Mouse (Mus musculus) megakaryocyte, embryonic 14.5 days (primary cell): ENCODE measurements around the gene Slc22a18.

Experiments
- FLI1 ChIP-seq: IDR thresholded peaks from 2 replicates; pipeline ENCODE4 v1.6.1; 2012; ENCODE audit warnings: low read length, inconsistent platforms, mixed read lengths
- GATA1 ChIP-seq: IDR thresholded peaks from 3 replicates; pipeline ENCODE4 v1.6.1; 2012; ENCODE audit warnings: mixed read lengths, low read length, inconsistent platforms, borderline replicate concordance

DNA sequence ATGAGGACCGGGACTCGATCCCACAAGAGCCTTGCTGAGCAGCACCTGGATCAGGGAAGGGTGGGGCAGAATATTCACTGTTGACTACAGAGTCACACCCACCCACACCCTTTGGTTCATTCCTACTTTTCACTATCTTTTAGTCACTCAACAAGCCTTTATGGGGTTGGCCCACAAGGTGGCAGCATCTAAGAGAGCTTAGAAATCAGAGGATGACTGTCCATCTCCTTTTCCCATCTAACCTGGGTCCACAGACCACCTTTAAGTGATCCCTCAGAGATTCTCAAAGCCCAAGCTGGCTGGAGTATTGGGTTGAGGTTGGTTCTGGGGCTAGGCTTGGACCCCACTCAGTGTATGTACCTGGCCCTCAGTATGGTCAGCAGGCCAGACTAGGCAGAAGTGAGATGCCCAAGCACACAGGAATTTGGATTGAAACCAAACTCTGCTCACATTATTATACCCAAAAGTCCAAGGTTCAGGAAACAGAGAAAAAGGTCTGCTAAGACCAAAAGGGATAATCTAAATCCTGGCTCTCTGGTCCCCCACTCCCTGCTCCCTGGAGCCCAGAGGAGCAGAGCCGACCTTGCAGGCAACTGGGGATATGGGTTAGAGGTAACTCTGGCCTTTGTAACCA, 3.3 kb downstream of the Slc22a18 start:
- TF ChIP-seq GATA1 (no peak), FLI1 (no peak)
